Mouse (Mus musculus) liver, embryonic 11.5 days (tissue): Measurements from ENCODE around the gene Akap13. TPM values are rescaled to one million over a fixed set of nuclear protein-coding genes. Genes with fewer than 3 reads are reported as not detected.

Experiments
- ATAC-seq: fragments of 200-750 bp; cut with Nextera tagmentation; replicated peaks from 2 replicates; pipeline ENCODE4 v1.8.0; 2017; ENCODE audit warnings: moderate number of reproducible peaks, mild to moderate bottlenecking, moderate TSS enrichment, moderate library complexity; ENCODE audit not compliant: low FRiP score
- DNase-seq: peaks from one replicate; pipeline ENCODE4 v3.0.0-alpha.2; 2017; ENCODE audit warnings: low spot score
- H3K27ac ChIP-seq: fragments of 300-500 bp; sonication (generic); 2 replicates; pipeline ENCODE4 v1.5.1; 2014; ENCODE audit warnings: mild to moderate bottlenecking, low read depth, low read length, control low read depth
- H3K27me3 ChIP-seq: fragments of 300-500 bp; sonication (generic); replicated peaks from 2 replicates; pipeline ENCODE4 v1.6.1; 2014; ENCODE audit warnings: low read length, mixed read lengths; ENCODE audit not compliant: control insufficient read depth, insufficient read depth
- H3K36me3 ChIP-seq: fragments of 300-500 bp; sonication (generic); 2 replicates; pipeline ENCODE4 v1.6.1; 2014; ENCODE audit warnings: mild to moderate bottlenecking, low read length, moderate library complexity, mixed read lengths; ENCODE audit not compliant: control insufficient read depth, insufficient read depth
- H3K4me1 ChIP-seq: fragments of 300-500 bp; sonication (generic); replicated peaks from 2 replicates; pipeline ENCODE4 v1.6.1; 2014; ENCODE audit warnings: low read length, mixed read lengths; ENCODE audit not compliant: control insufficient read depth, insufficient read depth
- H3K4me2 ChIP-seq: fragments of 300-500 bp; sonication (generic); 2 replicates; pipeline ENCODE4 v1.6.1; 2014; ENCODE audit warnings: mild to moderate bottlenecking, control low read depth, moderate library complexity
- H3K4me3 ChIP-seq: fragments of 300-500 bp; sonication (generic); 2 replicates; pipeline ENCODE4 v1.5.1; 2014; ENCODE audit warnings: low read depth, low read length, control low read depth
- H3K9ac ChIP-seq: fragments of 300-500 bp; sonication (generic); 2 replicates; pipeline ENCODE4 v1.6.1; 2014; ENCODE audit warnings: low read depth, low read length, control low read depth
- H3K9me3 ChIP-seq: fragments of 300-500 bp; sonication (generic); 2 replicates; pipeline ENCODE4 v1.6.1; 2016; ENCODE audit warnings: low read length, inconsistent platforms, mixed read lengths; ENCODE audit not compliant: control insufficient read depth
- WGBS: fragments of 180-500 bp; shearing (Covaris S2); extraction: QIAGEN DNeasy Blood & Tissue Kit; methylation state at CpG from one replicate; pipeline ENCODE4 v1.1.7; 2014; 5-methylcytosine and 5-hydroxymethylcytosine counted together
- polyA plus RNA-seq: library from polyadenylated mRNA; unstranded; fragments of >200 nt; fragmentation: Nextera tagmentation; extraction: Ambion mirVana; gene quantifications from 2 replicates; pipeline ENCODE4 v1.2.1, GENCODE M21; 2014

Akap13 gene
- polyA plus RNA-seq, 1 experiment from 2014 or later: 30.7 TPM

DNA sequence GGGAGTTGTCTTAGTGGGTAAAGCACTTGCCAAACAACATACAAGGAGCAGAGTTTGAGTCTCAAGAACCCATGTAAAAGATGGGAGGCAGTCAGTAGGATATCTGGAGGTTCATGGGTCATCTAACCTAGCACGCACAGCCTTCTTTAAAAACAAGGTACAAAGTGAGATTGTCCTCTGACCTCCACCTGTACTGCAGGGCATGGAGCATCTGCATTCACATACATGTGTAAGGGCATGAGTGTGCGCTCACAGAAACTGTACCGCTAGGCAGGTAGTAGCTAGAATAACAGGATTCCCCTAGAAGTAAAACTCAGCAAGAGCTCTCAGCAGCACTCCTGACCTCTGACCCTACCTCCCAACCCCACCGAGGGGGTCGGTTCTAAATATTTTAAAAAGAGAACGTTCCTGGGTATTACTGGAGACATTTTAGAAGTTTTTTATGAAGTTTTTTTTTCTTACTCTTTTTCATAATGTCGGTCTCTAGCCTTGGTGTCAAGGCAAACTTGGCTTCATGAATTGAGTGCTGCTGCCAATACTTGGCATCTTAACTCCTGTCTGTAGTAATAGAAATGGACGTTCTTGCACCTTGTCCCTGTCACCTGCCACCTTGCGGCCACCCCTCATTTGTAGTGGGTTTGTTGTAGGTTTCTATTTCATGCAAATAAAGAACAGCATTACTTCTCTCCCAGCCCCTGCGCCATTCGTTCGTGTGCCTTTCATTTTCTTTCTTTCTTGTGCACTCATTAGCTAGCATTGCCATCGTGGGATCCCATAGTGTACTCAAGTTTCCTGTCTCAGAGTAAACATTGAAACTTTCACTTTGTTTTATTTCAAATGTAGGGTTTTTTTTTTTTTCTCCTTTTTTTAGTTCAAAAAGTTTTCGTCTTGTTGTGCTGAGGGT is 61.6 kb downstream of the Akap13 start:
- DNase-seq: no peak
- ATAC-seq: no peak
- Histone ChIP-seq H3K4me3 (no peak overlapping the region), H3K4me1 (no peaks in the 10 kb centered on the region), H3K27ac (no peak overlapping the region), H3K27me3 (no peaks in the 10 kb centered on the region), H3K4me2 (no peak overlapping the region), H3K9ac (no peak overlapping the region), H3K36me3 (no peaks in the 10 kb centered on the region), H3K9me3 (no peaks in the 10 kb centered on the region)
- WGBS: 85% methylated on average over 14 of the region's 14 CpGs

DNA sequence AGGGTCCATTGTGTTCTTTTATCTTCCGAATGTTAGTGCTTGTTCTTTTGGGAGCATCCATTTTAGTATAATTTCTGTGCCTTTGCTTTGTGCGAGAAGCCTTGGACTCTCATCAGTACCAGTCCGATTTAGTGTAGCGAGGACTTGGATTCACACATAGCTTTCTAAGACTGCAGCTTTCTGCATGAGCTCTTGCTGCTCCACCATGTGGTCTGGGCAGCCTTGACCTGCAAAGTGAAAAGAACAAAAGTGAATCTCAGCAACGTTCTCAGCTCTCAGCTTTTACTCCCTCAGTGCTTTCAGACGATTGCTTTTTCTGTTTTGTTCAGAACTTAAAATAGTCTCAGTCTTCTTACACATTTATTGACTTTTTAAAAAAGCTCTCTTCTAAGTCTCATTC is 65.2 kb downstream of the Akap13 start:
- peaks cover 8% of the 10 kb centered on the region for H3K4me1 ChIP-seq

DNA sequence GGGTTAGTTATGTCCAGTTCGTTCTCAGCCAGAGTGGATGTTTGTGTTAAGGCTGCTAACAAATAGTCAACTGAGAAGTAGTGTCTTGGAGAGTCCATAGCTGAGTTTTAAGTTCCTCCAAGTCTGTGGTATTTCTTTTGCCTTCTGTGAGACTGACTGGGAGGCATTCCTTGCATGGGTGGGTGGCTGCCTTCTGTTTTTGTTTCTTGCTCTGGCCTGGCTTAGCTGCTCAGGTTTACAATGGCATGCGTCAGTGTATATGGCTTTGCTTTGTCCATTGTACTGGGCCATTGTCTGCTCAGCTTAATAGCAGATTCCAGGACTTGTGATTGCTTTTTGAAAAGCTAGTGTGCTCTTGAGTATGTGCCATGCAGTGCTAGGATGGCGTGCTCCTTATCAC is 65.9 kb downstream of the Akap13 start:
- Histone ChIP-seq H3K27ac (no peak overlapping the region), H3K9ac (no peak overlapping the region), H3K4me2 (no peak overlapping the region), H3K36me3 (no peaks in the 10 kb centered on the region), H3K4me3 (no peak overlapping the region), H3K9me3 (no peaks in the 10 kb centered on the region), H3K27me3 (no peaks in the 10 kb centered on the region), H3K4me1 (peaks cover 8% of the 10 kb centered on the region)
- DNase-seq: no peak
- 75% methylated on average over 3 of the region's 3 CpGs for WGBS
- ATAC-seq: no peak

More for the DNA sequence above, 65.2 kb downstream of the Akap13 start:
- Histone ChIP-seq H3K9me3 (no peaks in the 10 kb centered on the region), H3K4me2 (no peak overlapping the region), H3K27me3 (no peaks in the 10 kb centered on the region), H3K27ac (no peak overlapping the region), H3K4me3 (no peak overlapping the region), H3K36me3 (no peaks in the 10 kb centered on the region), H3K9ac (no peak overlapping the region)
- DNase-seq: no peak
- 80% methylated on average over 6 of the region's 6 CpGs for WGBS
- ATAC-seq: no peak

DNA sequence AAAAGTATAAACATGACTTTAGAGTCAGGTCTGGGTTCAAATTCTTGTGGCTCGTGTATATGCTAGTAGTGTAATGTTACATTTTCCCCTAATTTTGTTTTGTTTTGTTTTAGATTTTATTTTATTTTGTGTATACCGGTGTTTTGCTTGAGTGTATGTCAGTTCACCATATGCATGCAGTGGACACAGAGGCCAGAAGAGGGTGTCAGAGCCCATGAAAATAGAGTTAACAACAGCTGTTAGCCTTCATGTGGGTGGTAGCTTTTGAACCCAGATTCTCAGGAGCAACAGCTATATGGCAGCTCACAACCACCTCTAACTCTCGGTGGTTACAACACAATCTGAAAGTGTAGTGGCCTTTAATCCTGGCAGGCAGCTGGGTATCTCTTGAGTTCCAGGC is 66.9 kb downstream of the Akap13 start:
- WGBS: 80% methylated on average over 3 of the region's 3 CpGs
- H3K27me3 ChIP-seq: no peaks in the 10 kb centered on the region

DNA sequence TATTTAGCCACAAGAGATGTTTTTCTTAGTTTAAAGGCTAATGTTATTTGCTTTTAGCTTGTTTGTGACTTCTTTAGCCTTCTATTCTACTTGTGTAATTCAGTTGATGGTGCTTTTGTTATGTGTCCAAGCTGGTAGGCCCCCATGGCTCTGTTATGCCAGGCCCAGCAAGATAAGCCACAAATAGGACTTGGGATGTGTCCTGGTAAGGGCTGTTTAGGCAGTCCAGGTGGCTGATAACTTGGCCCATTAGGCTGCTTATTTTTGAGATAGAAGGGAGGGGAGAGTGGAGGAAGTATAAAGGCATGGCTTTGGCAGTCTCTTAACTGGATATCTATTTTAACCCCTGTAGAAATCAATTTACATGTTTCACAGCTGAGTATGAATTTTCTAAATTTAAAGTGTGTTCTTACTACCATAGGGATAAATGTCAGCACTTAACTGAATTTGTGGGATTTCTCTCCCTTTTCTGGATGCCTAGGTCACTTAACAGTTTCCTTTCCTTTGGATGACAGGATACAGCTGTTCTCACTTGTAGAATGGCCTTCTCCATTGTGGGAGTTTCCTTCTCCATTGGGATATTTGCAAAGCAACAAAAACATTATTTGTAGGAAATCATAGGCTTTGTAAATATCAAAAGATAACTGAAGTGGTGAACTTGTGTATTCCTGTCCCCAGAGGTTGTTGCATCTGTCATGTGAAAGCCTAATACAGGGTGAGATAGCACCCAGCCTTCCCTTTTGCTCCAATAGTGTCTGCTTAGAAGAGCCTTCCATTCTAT is 69.6 kb downstream of the Akap13 start:
- peak; percentile 61; the same call in 1 of the 2 replicates for ATAC-seq
- Histone ChIP-seq H3K27ac (no peak overlapping the region), H3K4me1 (peaks cover 13% of the 10 kb centered on the region), H3K27me3 (no peaks in the 10 kb centered on the region), H3K36me3 (no peaks in the 10 kb centered on the region), H3K9ac (no peak overlapping the region), H3K9me3 (no peaks in the 10 kb centered on the region), H3K4me2 (no peak overlapping the region), H3K4me3 (no peak overlapping the region)
- no peak for DNase-seq

More for the DNA sequence above, 66.9 kb downstream of the Akap13 start:
- no peaks in the 10 kb centered on the region for H3K9me3 ChIP-seq
- no peak overlapping the region for H3K4me2 ChIP-seq
- no peak for DNase-seq
- no peak overlapping the region for H3K4me3 ChIP-seq
- no peak overlapping the region for H3K9ac ChIP-seq
- no peaks in the 10 kb centered on the region for H3K36me3 ChIP-seq
- H3K27ac ChIP-seq: no peak overlapping the region
- no peak for ATAC-seq
- peaks cover 10% of the 10 kb centered on the region for H3K4me1 ChIP-seq

DNA sequence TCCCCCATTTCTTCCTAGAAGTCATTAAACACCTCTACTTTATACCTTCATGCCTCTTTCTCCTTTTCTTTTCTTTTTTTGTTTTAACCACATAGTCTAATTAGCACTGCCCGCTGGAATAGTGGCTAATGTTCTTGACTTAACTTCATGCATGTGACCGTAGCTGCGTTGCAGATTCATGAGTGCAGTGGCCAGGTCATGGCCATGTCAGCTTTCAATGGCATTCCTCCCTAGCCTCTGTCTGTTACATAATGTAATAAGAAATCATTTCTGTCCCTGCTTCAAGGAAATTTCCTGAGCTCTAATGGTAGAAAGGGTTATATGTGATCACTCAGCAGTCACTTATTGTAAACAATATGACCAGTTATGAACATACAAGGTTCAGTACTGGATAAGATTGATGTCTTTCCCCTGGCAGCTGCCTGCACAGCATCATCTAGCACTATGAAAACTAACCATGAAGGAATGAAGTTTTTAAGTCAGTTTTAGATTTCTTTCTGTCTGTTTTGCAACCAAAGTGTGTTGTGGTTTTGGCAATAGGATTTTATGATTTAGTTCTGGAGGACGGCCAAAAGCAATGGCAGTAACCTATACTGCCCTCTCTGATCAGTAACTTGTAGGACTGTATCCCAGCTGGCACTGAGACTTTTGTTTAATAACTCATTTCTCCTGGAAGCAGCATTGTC is 70.5 kb downstream of the Akap13 start:
- no peak overlapping the region for H3K27ac ChIP-seq
- DNase-seq: no peak

DNA sequence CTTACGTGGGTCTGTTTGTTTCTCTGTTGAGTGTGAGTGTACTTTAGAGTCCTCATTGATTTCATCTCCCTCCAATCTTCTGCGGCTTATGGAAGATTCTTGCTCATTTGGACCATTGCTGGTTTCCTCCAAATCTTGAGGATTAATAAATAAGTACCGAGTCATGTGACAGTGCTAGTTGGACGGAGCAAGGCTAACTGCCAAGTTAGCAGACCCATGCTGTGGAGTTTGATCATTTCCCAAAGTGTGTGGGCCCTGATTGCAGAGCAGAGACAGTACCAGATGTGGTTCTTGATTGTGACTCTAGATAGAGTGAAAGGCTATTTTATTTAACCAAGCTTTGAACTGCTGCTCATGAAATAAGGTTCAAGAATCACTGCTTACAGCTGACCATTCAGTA is 73.4 kb downstream of the Akap13 start:
- no peaks in the 10 kb centered on the region for H3K9me3 ChIP-seq
- no peak overlapping the region for H3K4me2 ChIP-seq
- ATAC-seq (no peak), DNase-seq (no peak)
- H3K4me1 ChIP-seq: peaks cover 13% of the 10 kb centered on the region
- no peaks in the 10 kb centered on the region for H3K36me3 ChIP-seq
- H3K27ac ChIP-seq: no peak overlapping the region
- H3K9ac ChIP-seq: no peak overlapping the region
- 80% methylated on average over 4 of the region's 4 CpGs for WGBS
- H3K27me3 ChIP-seq: no peaks in the 10 kb centered on the region
- H3K4me3 ChIP-seq: no peak overlapping the region

More for the DNA sequence above, 70.5 kb downstream of the Akap13 start:
- Histone ChIP-seq H3K9ac (no peak overlapping the region), H3K9me3 (no peaks in the 10 kb centered on the region), H3K4me3 (no peak overlapping the region), H3K27me3 (no peaks in the 10 kb centered on the region), H3K36me3 (no peaks in the 10 kb centered on the region), H3K4me2 (no peak overlapping the region), H3K4me1 (peaks cover 13% of the 10 kb centered on the region)
- WGBS: 67% methylated on average over 4 of the region's 4 CpGs
- no peak for ATAC-seq

DNA sequence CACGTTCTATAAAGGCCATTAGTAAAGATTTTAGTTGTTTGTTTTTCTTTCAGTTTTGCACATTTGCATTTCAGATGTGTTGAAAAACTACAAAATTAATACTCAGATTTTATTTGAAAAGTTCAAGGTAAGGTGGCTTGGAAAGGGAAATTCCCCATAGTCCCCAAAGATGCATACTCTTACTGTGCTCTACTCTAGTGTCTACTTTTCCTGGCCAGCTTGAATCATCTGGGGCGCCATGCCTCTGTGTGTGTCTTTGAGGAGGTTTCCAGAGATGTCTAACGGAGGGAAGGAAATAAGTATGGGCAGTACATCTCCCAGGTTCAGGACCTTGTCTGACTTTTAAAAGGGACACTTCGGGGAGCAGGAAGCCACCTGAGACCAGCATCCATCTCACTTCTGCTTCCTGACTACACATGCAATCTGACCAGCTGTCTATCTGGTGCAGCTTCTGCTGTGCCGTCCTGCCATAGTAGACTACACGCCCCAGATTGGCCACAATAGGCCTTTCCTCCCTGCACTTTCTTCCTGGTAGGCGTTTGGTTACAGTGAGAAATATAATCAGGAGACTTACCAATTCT is 74.6 kb downstream of the Akap13 start:
- WGBS: 68% methylated on average over 7 of the region's 7 CpGs
- DNase-seq (no peak), ATAC-seq (no peak)
- H3K9me3 ChIP-seq: no peaks in the 10 kb centered on the region
- peaks cover 9% of the 10 kb centered on the region for H3K4me1 ChIP-seq
- no peak overlapping the region for H3K9ac ChIP-seq
- no peak overlapping the region for H3K27ac ChIP-seq
- no peaks in the 10 kb centered on the region for H3K27me3 ChIP-seq
- no peak overlapping the region for H3K4me3 ChIP-seq
- no peak overlapping the region for H3K4me2 ChIP-seq
- no peaks in the 10 kb centered on the region for H3K36me3 ChIP-seq
